Mouse (Mus musculus): ENCODE measurements around the gene Atp13a1. TPM values are rescaled to one million over a fixed set of nuclear protein-coding genes. Genes with fewer than 3 reads are reported as not detected.

The Atp13a1 gene
- polyA plus RNA-seq, 2 experiments from 2014 or later, result 17.4 to 20.7 TPM

DNA sequence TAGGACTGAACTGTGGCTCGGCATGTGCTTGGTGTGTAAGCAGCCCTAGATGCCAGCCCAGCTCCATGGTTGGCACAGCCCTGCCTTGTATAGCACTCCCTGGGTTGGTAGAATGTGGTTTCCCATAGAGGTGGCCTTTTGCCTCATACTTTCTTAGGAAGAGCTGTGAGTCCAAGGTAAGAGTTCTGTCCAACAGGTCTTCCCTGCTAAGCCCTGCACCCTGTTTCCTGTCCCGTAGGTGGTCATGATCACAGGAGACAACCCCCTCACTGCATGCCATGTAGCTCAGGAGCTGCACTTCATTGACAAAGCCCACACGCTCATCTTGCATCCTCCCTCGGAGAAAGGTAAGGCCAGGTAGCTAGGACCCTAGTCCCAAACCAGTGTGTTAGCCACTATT, 10.8 kb downstream of the Atp13a1 start:
- ATAC-seq, result no peak

DNA sequence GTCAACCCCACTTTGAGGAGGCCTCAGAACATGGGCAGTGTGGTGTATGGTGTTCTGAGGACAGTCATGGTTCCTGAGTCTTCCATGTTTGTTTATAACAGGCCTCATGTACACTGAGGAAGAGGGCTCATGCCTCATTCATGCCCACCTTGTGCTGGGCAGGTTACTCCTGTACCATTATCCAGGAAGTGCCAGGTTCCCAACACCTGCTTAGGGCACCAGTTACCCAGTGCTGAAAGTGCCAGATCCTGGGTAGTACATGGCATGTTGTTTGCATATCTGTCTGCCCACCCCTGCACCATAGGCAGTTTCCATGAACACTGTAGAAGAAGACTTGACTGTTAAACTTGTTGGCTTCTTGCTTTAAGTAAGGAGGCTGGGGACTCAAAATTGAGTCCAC, 11.3 kb downstream of the Atp13a1 start:
- ATAC-seq, result no peak

DNA sequence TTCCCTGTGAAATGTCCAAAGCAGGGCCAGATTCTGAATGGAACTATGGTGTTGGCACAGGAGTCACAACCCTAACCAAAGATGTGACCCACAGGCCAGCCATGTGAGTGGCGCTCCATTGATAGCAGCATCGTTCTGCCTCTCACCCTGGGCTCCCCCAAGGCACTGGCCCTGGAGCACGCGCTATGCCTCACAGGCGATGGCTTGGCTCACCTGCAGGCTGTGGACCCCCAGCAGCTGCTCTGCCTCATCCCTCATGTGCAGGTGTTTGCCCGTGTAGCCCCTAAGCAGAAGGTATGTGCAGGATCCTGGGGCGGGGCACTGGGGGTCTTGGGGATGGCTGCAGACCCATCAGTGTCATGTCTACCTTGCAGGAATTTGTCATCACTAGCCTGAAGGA, 12.4 kb downstream of the Atp13a1 start:
- no peak for ATAC-seq

DNA sequence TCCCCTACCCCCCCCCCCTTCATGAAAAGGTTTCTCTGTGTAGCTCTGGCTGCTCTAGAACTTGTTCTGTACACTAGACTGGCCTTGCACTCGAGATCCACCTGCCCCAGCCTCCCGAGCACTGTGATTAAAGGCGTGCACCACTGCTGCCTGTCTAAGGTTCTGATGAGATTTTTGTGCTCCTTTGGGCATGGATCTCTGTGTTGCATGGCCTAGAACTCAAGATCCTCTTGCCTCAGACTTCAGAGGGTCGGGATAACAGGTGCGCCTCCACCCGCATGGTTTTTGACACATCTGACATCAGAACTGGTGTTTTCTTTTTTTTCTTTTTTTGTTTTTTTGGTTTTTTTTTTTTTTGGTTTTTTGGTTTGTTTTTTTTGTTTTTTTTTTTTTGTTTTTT, 13.6 kb downstream of the Atp13a1 start:
- ATAC-seq, result no peak

DNA sequence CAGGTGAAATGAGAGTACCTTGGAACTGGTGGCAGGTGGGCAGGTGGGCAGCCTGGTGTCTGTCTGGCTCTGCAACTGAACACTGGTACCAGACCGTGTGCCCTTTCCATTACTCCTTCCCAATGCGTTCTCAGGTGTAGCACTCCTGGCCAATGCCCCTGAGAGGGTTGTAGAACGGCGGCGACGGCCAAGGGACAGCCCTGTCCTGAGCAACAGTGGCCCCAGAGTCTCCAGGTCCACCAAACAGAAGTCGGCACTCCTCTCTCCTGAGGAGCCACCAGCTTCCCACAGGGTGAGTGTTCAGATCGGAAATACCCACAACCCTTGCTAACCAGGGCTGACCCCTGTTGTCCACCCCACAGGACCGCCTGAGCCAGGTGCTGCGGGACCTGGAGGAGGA, 14.1 kb downstream of the Atp13a1 start:
- ATAC-seq, result no peak

DNA sequence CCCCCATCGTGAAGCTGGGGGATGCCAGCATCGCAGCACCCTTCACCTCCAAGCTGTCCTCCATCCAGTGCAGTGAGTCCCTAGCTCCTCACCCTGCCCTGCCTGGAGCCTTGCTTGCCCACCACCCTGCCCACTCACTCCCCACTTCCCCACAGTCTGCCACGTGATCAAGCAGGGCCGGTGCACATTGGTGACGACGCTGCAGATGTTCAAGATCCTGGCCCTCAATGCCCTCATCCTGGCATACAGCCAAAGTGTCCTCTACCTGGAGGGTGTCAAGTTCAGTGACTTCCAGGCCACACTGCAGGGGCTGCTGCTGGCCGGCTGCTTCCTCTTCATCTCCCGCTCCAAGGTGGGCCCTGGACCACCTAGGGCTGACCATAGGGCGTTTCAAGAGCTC, 14.5 kb downstream of the Atp13a1 start:
- no peak for ATAC-seq

DNA sequence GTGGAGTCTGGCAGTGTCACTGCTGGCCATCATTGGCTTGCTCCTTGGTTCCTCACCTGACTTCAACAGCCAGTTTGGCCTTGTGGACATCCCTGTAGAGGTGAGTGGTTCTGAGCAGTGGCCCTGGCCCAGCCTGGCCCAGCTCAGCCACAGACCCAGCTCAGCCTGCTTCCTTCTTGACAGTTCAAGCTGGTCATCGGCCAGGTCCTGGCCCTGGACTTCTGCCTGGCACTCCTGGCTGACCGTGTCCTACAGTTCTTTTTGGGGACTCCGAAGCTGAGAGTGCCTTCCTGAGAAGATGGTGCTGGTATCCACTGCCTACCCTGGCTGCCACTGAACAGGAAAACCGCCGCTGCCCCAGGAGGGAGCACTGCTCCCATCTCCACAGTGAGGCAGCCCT, 16.3 kb downstream of the Atp13a1 start:
- no peak for ATAC-seq

DNA sequence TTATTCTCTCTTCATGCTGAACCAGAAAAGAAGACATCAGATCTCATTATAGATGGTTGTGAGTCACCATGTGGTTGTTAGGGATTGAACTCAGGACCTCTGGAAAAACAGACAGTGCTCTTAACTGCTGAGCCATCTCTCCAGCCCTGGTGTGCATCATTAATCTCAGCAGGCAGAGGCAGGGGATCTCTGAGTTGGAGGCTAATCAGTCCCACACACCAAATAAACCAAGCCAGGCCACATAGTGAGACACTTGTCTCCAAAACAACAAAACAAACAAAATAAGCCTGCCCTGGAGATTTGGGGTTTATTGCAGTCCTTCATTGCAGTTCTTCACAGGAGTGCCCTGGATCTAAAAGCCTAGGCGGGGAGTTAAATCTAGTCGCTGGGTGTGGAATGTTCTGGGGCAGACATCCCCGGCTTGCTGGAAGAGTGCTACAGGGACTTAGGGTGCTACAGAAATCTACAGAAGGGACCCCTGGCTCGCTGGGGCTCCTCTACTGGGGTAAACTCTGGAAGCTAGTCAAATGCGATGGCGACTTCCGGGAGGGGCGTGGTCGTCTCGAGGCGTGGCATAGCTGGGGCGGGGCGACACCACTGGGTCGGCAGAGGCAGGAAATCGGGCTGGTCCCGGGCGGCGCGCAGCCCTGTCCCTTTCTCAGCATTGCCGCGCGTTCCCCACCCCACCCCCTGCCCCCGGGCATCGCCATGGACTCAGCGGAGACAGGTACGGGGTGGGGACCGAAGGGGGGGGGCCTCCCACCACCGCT, 17.3 kb downstream of the Atp13a1 start, which contains the start of gene Gmip:
Gene Gmip (plus strand): TSS at position 586 of the 770 bp plus-strand sequence.
- ATAC-seq, result peak; percentile 83

DNA sequence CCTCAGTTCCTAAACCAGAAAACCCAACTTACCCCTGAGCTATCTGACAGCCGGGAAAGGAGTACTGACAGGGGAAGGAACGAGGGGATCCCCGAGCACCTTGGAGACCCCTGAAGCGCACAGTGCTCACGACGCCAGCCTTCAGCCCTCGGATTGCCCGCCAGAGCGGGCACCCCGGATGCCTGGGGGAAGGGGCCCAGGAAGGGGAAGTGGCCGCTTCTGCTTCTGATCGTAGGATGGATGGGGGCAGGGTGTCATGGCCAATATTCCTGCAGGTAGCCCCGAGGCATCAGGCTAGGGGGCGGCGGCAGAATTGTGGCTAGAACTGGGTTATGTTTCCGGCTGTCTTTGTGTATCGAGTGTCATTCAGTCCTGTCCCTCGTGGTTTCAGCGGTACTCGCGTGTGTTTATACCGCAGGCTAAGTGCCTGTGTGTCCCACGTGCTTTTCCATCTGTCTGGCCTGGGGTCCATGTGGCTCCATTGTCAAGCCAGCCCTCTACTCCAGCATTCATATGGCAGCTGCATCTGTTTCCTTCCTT, 18.0 kb downstream of the Atp13a1 start:
- peak; percentile 73 for ATAC-seq

DNA sequence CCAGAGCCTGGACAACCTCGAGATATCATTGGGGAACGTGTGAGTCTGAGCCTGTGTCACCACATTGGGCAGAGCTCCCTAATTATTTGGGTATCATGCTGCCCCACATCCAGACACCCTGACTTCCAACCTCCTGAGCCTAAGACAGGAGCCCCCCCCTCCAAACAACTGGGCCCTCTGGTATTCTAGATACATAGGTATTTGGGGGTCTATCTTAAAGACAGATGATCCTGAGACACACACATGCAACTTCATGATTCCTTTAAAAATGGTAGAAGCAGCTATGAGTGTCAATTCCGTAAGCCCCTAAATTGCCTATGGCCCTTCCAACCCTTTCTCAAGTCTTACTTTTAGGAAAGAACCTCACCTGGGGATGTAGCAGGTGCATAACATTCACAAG, 18.9 kb downstream of the Atp13a1 start:
- no peak for ATAC-seq

DNA sequence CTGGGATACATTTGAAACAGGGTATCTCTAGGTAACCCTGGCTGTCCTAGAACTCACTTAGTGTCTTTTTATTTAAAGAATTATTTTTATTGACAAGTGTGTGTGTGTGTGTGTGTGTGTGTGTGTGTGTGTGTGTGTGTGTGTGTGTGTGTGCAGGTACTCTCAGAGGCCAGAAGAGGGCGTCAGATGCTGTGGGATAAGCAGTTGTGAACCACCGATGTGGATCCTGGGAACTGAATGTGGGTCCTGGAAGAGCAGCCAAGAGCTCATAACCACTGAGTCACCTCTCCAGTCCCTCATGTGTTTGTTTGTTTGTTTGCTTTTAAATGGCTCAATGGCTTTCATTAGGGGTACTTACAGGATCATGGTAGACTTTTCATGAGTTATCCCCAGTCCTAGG, 23.9 kb downstream of the Atp13a1 start:
- ATAC-seq, result no peak

DNA sequence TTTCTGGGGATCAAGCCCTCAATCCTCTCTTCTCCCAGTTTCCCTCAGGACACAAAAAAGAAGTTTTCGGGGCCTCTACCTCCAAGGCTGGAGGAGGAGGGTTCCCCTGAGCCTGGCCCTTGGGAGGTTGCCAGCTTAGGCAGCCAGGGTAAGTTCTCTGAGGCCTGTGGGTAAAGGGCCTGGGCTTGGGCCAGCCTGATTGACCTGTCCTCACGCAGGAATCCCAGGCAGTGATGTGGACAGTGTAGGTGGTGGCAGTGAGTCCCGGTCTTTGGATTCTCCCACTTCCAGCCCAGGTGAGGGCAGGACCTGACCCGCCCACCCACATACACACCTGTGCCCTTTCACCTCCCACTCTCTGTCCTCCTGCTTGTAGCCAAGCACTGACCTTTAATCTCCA, 24.4 kb downstream of the Atp13a1 start:
- no peak for ATAC-seq

DNA sequence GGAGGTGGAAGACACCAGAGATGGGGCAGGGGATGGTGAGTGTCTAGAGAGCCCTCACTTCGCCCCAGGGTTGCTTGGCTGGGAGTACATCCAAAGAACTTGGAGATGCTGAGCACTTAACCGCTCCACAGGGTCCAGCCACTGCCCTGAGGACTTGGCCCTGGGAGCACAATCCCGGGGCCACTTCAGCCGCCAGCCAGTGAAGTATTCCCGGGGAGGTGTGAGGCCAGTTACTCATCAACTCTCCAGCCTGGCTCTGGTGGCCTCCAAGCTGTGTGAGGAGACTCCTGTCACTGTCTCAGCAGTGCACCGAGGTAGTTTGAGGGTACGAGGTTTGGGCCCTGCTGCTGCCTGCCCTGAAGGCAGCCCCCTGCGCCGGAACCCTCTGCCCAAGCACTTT, 29.5 kb downstream of the Atp13a1 start:
- no peak for ATAC-seq

DNA sequence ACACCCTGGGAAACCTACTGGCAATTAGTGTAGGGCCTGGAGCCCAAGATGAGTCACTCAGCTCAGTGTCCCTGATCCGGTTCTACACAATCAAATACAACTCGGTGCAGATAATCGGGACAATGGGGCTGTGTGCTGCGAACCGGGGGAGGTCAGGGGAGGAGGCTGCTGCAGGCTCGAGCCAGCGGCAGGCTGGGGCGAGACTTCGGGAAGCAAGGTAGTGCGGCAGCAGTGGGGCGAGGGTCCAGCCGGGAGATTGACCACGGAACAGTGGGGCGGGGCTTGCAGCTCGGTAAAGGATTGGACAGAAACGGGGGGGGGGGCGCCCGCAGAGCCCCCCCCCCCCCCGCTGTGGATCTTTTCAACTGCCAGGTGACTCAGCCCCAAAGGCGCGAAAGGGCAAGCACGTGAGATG, 31.0 kb downstream of the Atp13a1 start:
- ATAC-seq, result no peak

DNA sequence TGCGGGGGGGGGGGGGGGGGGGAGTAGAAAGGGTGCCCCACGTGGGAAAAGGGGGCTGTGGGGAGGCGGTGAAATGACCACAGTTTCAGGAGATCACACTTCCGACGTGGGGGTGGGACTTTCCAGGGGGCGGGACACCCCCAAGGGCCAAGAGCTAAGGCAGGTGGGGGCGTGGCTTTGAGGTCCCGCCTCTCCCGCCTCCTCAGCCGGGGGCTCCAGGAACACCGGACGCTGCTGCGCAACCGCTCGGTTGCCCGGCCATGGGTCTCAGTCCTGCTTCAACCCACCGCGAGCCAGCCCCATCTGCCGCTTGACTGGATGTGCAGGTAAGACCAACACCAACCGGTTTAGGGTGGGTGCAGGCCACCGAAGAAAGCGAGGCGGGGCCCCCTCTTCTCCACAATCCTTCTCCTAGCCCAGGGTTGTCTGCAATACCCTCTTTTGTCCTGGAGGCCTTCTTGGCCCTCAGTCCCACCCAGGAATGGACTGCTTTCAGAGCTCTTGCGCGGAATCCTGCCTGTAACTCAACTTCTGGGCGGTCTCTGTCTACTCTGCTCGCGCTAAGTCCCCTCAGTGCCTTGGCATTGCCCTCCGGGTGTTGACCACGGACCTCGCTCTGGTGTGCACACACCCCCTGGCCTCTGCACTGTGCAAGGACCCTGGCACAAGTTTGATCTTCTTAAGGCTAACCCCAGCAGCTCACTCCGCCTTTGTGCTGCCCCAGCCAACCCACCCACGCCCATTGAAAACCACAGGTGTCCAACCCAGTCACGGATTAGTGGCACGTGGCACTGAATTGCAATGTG, 31.6 kb downstream of the Atp13a1 start, which contains the start of gene Lpar2:
Gene Lpar2 (plus strand): TSS at position 44 of the 806 bp plus-strand sequence.
- ATAC-seq, result peak; percentile 69

DNA sequence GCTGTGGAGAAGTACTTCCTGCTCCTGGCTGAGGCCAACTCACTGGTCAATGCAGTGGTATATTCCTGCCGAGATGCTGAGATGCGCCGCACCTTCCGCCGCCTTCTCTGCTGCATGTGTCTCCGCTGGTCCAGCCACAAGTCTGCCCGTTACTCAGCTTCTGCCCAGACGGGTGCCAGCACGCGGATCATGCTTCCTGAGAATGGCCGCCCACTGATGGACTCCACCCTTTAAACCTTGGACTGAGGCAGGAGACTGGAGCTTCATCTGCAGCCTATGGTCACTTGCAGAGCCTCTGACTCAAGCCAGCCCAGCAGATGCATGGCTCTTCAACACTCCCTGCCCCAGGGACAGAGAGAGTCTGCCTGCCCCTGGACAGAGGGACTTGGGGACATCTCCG, 35.4 kb downstream of the Atp13a1 start:
- ATAC-seq, result no peak

DNA sequence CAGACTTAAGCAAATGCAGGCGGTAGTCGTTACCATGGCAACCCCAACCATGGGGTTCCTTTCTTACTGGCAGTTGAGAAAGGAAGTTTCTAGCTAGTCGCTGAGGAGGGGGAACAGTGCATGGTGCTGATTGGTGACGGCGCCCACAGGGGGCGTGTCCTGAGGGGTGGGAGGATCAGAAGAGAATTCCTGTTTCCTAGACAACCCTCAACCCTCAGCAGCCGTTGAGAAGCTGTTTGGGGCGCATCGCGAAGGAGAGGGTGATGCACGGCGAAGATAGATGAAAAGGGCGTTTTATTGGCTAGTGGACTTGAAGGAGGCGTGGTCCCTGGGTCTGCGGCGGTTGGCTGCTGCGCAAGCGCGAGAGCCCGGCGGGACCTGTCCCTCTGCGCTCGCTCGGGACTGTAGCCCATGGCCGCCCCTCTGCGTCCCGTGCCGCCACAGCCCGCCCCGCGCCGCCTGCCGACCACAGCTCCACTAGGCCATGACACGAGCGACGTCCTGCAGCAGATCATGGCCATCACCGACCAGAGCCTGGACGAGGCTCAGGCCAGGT, 41.4 kb downstream of the Atp13a1 start, which contains the start of gene Pbx4:
Gene Pbx4 (plus strand): TSS at position 194 of the 556 bp plus-strand sequence.
- ATAC-seq, result peak; percentile 95

DNA sequence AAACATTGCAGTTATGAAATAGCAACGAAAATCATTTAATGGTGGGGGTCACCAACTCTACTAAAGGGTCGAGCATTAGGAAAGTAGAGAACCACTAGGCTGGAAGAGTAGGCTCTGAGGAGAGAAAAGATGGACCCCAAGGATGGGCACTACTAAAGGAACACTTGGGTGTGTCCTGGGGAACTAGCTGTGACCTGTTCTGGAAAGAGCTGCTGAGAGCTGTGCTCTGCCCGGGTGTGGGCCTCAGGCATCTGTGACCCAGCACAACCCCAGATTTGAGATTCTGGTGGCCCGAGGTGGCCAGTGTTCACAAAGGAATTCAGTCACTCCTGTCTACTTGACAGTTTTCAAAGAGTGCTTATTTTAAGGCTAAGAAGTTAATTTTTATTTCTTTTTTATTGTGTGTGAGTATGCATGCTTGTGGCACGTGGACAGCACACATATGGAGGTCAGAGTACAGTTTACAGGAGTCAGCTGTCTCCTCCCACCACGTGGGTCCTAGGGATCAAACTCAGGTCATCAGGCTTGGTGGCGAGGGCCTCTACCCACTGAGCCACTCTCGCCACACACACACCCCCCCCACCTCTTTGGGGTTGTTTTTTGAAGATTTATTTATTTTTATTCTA, 46.2 kb downstream of the Atp13a1 start:
- no peak for ATAC-seq

DNA sequence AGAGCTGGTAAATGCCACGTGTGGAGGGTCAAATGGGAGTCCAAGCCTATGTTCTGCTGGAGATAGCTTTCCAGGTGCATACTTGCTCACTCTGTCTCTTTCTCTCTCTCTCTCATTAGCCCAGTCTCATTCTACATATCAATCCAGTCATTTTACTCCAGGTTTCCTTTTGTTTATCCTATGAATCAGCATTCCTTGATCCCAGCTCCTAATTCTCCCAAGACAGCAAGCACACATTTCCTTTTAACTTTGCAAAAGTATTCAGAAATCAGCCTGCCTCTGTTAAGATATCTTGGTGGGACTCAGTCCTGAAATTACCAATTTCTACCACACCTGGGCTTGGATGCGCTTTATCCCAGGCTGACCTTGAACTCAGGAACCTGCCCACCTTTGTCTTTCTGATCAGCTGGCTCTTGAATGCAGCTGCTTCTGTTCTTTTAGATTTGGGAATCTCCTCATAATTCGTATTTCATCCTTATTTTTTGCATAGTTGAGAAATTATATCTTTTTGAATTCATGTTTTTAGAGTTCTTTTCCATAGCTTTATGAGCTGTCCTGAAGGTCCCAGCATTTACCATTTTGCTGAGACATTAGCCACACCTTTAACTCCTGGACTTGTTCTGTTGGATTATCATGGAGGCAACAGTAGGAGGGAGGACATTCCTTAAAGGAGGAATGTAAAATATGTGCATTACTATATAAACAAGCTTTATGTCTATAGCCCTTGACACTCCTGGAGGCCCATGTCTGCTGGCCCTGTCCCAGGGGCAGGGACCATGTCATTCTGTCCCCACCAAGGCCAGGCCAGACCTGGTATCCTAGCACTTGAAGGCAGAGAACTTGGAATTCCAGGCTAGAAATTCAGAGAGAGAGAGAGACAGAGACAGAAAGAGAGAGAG, 56.5 kb downstream of the Atp13a1 start:
- no peak for ATAC-seq

DNA sequence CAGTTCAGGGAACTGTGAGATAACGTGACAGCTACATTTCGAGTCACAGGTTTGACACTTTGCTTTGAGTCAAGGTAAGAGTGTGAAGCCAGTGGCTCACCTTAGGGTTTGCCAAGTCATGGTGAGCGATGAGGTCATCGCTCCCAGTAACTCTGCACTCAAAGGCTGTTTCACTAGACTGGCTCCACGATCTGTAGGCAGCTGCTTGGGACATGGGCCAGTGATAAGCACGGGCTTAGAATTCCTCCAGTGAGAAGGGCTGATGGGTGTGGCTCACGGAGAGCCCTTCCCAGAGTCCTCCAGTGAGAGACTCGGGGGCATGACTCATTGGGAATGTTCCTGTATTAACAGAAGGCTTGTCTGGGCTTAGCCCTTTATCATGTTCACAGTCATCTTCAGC, 58.0 kb downstream of the Atp13a1 start:
- ATAC-seq, result no peak

DNA sequence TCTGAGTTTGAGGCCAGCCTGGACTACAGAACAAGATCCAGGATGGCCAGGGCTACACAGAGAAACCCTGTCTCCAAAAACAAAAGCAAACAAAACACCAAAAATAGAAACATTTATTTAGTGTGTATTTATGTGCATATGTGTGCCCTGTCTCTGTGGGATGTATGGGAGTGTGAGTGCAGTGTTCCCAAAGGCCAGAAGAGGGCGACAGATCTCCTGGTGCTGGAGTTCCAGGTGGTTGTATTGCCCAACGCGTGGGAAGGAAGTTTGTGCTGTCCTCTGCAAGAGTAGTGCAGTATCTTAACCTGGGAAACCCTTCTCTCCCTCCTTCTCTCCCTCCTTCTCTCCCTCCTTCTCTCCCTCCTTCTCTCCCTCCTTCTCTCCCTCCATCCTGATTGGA, 58.9 kb downstream of the Atp13a1 start:
- ATAC-seq, result no peak
